Mouse (Mus musculus) bone marrow, adult 2 months (tissue): Measurements from ENCODE around the gene Hsph1.

Experiments
- CTCF ChIP-seq: fragments of 200-500 bp; IDR thresholded peaks from 2 replicates; pipeline ENCODE4 v1.5.1; 2011; ENCODE audit warnings: low read length, control low read depth; ENCODE audit not compliant: control insufficient read depth, insufficient read depth
- POLR2A ChIP-seq: fragments of 200-500 bp; IDR thresholded peaks from 2 replicates; pipeline ENCODE4 v1.6.1; 2011; ENCODE audit warnings: low read depth, mild to moderate bottlenecking, control low read depth, low read length, borderline replicate concordance; ENCODE audit not compliant: control insufficient read depth

GRCm38 (mm10) chr5:149637306-149637705 is 1.1 kb upstream of the Hsph1 start:
- no peak for TF ChIP-seq CTCF
- TF ChIP-seq POLR2A = no peak
